Mouse (Mus musculus) forebrain, postnatal 0 days (tissue): ENCODE measurements at regions not wholly inside any gene's neighbourhood (a gene's known extent, or its start where the extent isn't known, plus 50 kb on each side); places are given as distances from the start of the nearest gene placed in this dataset.

ENCODE experiments used
- ATAC-seq: fragments of 200-750 bp; cut with Nextera tagmentation; 2 replicates; pipeline ENCODE4 v1.8.0; 2017; ENCODE audit warnings: mild to moderate bottlenecking, moderate library complexity
- DNase-seq: peaks from one replicate; pipeline ENCODE4 v3.0.0-alpha.2; 2015
- H3K27ac ChIP-seq: fragments of 300-500 bp; sonication (generic); 2 replicates; pipeline ENCODE4 v1.5.1; 2014; ENCODE audit warnings: low read depth, mild to moderate bottlenecking, antibody characterized with exemption, low read length, moderate library complexity, mixed read lengths
- H3K27me3 ChIP-seq: fragments of 300-500 bp; sonication (generic); 2 replicates; pipeline ENCODE4 v1.6.1; 2014; ENCODE audit warnings: mild to moderate bottlenecking, low read length, mixed read lengths; ENCODE audit not compliant: insufficient read depth
- H3K36me3 ChIP-seq: fragments of 300-500 bp; sonication (generic); 2 replicates; pipeline ENCODE4 v1.6.1; 2014; ENCODE audit warnings: mild to moderate bottlenecking, moderate library complexity; ENCODE audit not compliant: insufficient read depth
- H3K4me1 ChIP-seq: fragments of 300-500 bp; sonication (generic); 2 replicates; pipeline ENCODE4 v1.6.1; 2014; ENCODE audit warnings: antibody characterized with exemption; ENCODE audit not compliant: insufficient read depth
- H3K4me2 ChIP-seq: fragments of 300-500 bp; sonication (generic); 2 replicates; pipeline ENCODE4 v1.6.1; 2014; ENCODE audit warnings: low read depth, mild to moderate bottlenecking, moderate library complexity
- H3K4me3 ChIP-seq: fragments of 300-500 bp; sonication (generic); 2 replicates; pipeline ENCODE4 v1.5.1; 2014; ENCODE audit warnings: low read depth, low read length, mixed read lengths
- H3K9ac ChIP-seq: fragments of 300-500 bp; sonication (generic); 2 replicates; pipeline ENCODE4 v1.6.1; 2014; ENCODE audit warnings: mild to moderate bottlenecking
- H3K9me3 ChIP-seq: fragments of 300-500 bp; sonication (generic); 2 replicates; pipeline ENCODE4 v1.6.1; 2016; ENCODE audit warnings: low read length
- CTCF ChIP-seq: sonication (generic); IDR thresholded peaks from 2 replicates; pipeline ENCODE4 v1.5.1; 2016; ENCODE audit warnings: antibody characterized with exemption, control low read depth, low read depth
- WGBS: fragments of 180-500 bp; shearing (Covaris S2); extraction: QIAGEN DNeasy Blood & Tissue Kit; methylation state at CpG from one replicate; pipeline ENCODE4 v1.1.7; 2014; 5-methylcytosine and 5-hydroxymethylcytosine counted together

DNA sequence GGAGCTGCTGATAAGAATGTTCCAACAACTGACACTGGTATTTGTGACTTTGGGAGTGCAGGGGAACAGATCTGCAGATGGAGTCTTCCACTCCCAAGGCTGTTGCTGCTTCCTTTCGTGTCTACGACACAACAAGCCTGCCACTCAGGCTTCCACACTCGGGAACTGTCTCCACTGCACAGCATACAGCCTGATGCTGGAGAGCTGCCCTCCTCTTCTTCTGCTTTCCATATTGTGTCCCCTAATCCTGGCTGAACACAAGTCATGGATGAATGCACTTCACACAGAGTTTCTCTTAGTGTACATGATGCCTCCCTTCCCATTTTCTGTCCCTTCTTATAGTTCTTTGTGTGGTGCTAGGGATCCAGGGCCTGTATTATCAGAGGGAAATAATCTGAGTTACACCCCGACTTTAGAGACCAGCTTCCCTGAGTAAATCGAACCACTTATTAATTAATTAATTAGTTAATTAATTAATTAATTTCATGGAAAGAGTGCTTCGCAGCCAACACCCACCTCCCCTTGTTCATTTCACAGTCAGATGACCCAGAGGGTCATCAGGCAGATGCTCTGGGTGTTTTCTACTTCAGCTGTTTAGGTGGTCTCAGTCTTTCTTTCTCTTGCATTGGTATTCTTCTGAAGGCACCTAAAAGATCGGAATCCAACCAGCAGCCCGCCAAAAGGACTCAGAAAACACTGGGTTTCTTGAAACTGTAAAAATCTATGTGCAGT lies 357.8 kb upstream of the Mmadhc start:
- Histone ChIP-seq H3K4me3 (no peak overlapping the region), H3K27me3 (no peaks in the 10 kb centered on the region), H3K9ac (no peak overlapping the region), H3K4me2 (no peak overlapping the region), H3K27ac (no peak overlapping the region), H3K9me3 (no peaks in the 10 kb centered on the region), H3K36me3 (no peaks in the 10 kb centered on the region), H3K4me1 (peaks cover 3% of the 10 kb centered on the region; the same call in 1 of the 2 replicates)
- DNase-seq, result no peak
- WGBS, result 50% methylated on average over 8 of the region's 8 CpGs
- peak; percentile 32; the same call in 1 of the 2 replicates for ATAC-seq
- TF ChIP-seq CTCF, result no peak

DNA sequence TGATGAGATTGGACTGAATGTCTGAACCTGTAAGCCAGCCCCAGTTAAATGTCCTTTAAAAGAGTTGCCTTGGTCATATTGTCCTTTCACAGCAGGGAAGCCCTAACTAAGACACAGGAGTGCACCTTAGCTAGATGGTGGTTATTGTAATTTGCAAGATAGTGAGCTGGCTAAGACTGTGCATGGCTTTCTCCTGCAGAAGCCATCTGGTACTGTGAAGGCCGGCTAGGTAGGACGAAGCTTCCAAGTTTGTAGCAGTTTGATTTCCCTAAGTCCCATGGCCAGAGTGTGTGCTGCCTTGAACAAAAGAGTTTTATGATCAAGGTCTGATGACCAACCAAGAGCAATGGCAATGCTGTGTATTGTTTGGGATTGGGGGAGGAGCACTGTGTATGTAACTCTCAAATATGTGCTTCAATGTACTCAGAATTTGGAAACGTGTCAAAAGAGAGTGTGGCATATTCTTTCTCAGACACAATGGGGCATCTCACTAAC lies 356.6 kb upstream of the Mmadhc start:
- no peak overlapping the region for H3K27ac ChIP-seq

GRCm38 (mm10) chr2:50649656-50650055 lies 353.1 kb upstream of the Mmadhc start:
- no peak overlapping the region for H3K4me2 ChIP-seq
- no peak overlapping the region for H3K9ac ChIP-seq
- no peak overlapping the region for H3K27ac ChIP-seq
- no peaks in the 10 kb centered on the region for H3K36me3 ChIP-seq
- H3K27me3 ChIP-seq, result no peaks in the 10 kb centered on the region
- 61% methylated on average over 3 of the region's 3 CpGs for WGBS
- no peak for TF ChIP-seq CTCF
- H3K9me3 ChIP-seq, result no peaks in the 10 kb centered on the region
- DNase-seq, result no peak
- no peak overlapping the region for H3K4me3 ChIP-seq
- no peak; the same call in 1 of the 2 replicates for ATAC-seq
- no peaks in the 10 kb centered on the region for H3K4me1 ChIP-seq

More for the DNA sequence above, 356.6 kb upstream of the Mmadhc start:
- H3K4me2 ChIP-seq, result no peak overlapping the region
- H3K36me3 ChIP-seq, result no peaks in the 10 kb centered on the region
- ATAC-seq, result no peak
- no peak overlapping the region for H3K4me3 ChIP-seq
- DNase-seq, result no peak
- peaks cover 3% of the 10 kb centered on the region; the same call in 1 of the 2 replicates for H3K4me1 ChIP-seq
- 73% methylated on average over 3 of the region's 3 CpGs for WGBS
- H3K9ac ChIP-seq, result no peak overlapping the region
- no peak for TF ChIP-seq CTCF
- no peaks in the 10 kb centered on the region for H3K9me3 ChIP-seq
- no peaks in the 10 kb centered on the region for H3K27me3 ChIP-seq

GRCm38 (mm10) chr2:50643219-50643618 lies 346.6 kb upstream of the Mmadhc start:
- TF ChIP-seq CTCF, result no peak
- ATAC-seq, result no peak

DNA sequence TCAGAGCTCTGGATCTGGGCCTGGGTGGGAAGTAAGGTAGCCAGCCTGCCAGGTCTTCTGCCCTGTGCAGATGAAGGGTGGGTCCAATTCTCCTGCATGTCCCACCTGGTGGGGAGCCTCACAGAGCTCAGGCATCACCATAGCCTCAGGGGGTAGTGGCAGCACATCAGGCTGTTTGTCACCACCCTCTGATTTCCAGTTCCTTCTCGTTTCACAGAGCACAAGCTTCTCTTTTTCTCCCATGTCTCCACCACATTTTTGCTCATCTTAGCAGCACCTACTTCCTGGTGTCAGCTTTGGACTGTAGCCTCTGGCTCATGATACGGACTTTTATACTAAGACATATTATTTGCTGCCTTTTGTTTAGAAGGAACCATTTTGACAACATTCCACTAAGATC lies 345.6 kb upstream of the Mmadhc start:
- Histone ChIP-seq H3K4me1 (no peaks in the 10 kb centered on the region), H3K27ac (no peak overlapping the region), H3K36me3 (no peaks in the 10 kb centered on the region), H3K27me3 (no peaks in the 10 kb centered on the region), H3K4me2 (no peak overlapping the region), H3K9ac (no peak overlapping the region), H3K4me3 (no peak overlapping the region), H3K9me3 (no peaks in the 10 kb centered on the region)
- no peak for ATAC-seq
- TF ChIP-seq CTCF, result no peak
- 71% methylated on average over 2 of the region's 2 CpGs for WGBS
- no peak for DNase-seq

More at GRCm38 (mm10) chr2:50643219-50643618, 346.6 kb upstream of the Mmadhc start:
- H3K4me2 ChIP-seq, result no peak overlapping the region
- H3K9ac ChIP-seq, result no peak overlapping the region
- H3K27me3 ChIP-seq, result no peaks in the 10 kb centered on the region
- H3K4me3 ChIP-seq, result no peak overlapping the region
- no peaks in the 10 kb centered on the region for H3K9me3 ChIP-seq
- H3K4me1 ChIP-seq, result no peaks in the 10 kb centered on the region
- no peak for DNase-seq
- H3K36me3 ChIP-seq, result no peaks in the 10 kb centered on the region
- WGBS, result 82% methylated on average over 5 of the region's 5 CpGs
- H3K27ac ChIP-seq, result no peak overlapping the region

GRCm38 (mm10) chr2:50635896-50636295 lies 339.3 kb upstream of the Mmadhc start:
- Histone ChIP-seq H3K9me3 (no peaks in the 10 kb centered on the region), H3K27me3 (no peaks in the 10 kb centered on the region), H3K27ac (no peak overlapping the region), H3K36me3 (no peaks in the 10 kb centered on the region), H3K4me1 (no peaks in the 10 kb centered on the region), H3K4me3 (no peak overlapping the region), H3K4me2 (no peak overlapping the region), H3K9ac (no peak overlapping the region)
- no peak for TF ChIP-seq CTCF
- DNase-seq (no peak), ATAC-seq (peak; percentile 29; the same call in 1 of the 2 replicates)
- WGBS, result 8% methylated on average over 2 of the region's 2 CpGs

GRCm38 (mm10) chr2:50631786-50632185 lies 335.2 kb upstream of the Mmadhc start:
- Histone ChIP-seq H3K36me3 (no peaks in the 10 kb centered on the region), H3K4me2 (no peak overlapping the region), H3K4me1 (no peaks in the 10 kb centered on the region), H3K27me3 (no peaks in the 10 kb centered on the region), H3K4me3 (no peak overlapping the region), H3K9me3 (no peaks in the 10 kb centered on the region), H3K9ac (no peak overlapping the region), H3K27ac (no peak overlapping the region)
- no peak for DNase-seq
- no peak for ATAC-seq
- no peak for TF ChIP-seq CTCF
